Mouse (Mus musculus) ES-Bruce4 (cell line): ENCODE results near the gene Armc9.

ENCODE experiments used
- EP300 ChIP-seq: IDR thresholded peaks from 2 replicates; pipeline ENCODE4 v1.6.1; 2011; ENCODE audit warnings: low read depth, low read length; ENCODE audit not compliant: insufficient read depth
- POLR2A ChIP-seq: IDR thresholded peaks from one replicate; pipeline ENCODE4 v1.8.1; 2011; ENCODE audit warnings: low read length; ENCODE audit not compliant: insufficient read depth

DNA sequence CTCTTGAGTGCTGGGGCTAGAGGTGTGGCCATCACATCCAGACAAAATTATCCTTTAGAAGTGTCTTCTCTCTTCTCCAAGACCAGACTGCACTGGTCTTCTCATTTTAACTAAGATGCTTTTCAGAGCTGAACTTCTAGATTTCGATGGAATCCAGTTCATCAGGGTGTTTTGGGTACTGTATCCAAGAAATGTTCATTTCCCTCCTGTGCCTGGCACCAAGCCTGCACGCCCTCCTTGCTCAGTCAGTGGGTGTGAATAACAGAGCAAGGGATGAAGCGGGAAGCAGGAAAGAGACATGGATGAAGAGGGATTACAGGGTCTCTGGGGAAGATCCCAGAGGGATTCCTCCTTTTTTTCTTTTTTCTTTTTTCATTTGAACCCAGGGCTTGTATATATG is 135.9 kb downstream of the Armc9 start:
- TF ChIP-seq EP300 (no peak), POLR2A (no peak)
